Mouse (Mus musculus): Measurements from ENCODE around the gene Itgb8. TPM values are rescaled to one million over a fixed set of nuclear protein-coding genes. Genes with fewer than 3 reads are reported as not detected.

The Itgb8 gene
- total RNA-seq (2012; rRNA removed) (not detected in 2 replicates), total RNA-seq (2014; rRNA removed) (not detected in 2 replicates), polyA plus RNA-seq (2012; ENCODE audit: insufficient read length, low read depth) (not detected in 2 replicates)

GRCm38 (mm10) chr12:119238696-119239415, at the start of gene Itgb8:
Gene Itgb8, minus strand, starts transcription at chr12:119238802.
- Histone ChIP-seq H3K36me3 (replicated peaks in 1 of 2; ENCODE audit: control insufficient read depth in 1 of 2, insufficient read depth in 1 of 2, low read length in 1 of 2) (no peaks in the 10 kb centered on the region), H3K79me2 (replicated peaks; ENCODE audit: control insufficient read depth, extremely low read depth, insufficient read depth, poor library complexity, severe bottlenecking) (no peaks in the 10 kb centered on the region), H3K9me3 (replicated peaks; ENCODE audit: low read length) (peaks cover 3% of the 10 kb centered on the region), H3K27ac (ENCODE audit: insufficient read depth, low read depth) (no peak within 1 kb of the TSS), H3K4me1 (ENCODE audit: control insufficient read depth in 1 of 2, insufficient read depth in 2 of 2) (no peaks in the 10 kb centered on the region; a peak in 1 of 4 replicates), H3K4me3 (replicated peaks in 1 of 3; ENCODE audit: low read depth in 2 of 3, low read length in 2 of 3, poor library complexity in 1 of 3) (no peak within 1 kb of the TSS), H3K27me3 (replicated peaks) (no peaks in the 10 kb centered on the region), H3K9ac (ENCODE audit: insufficient read depth, low read depth) (no peak within 1 kb of the TSS), H3K4me2 (ENCODE audit: insufficient read depth, low read depth, poor library complexity, severe bottlenecking) (no peak within 1 kb of the TSS)
- dilution Hi-C loops (cut with MboI; ENCODE audit: extremely low pct_ligation_motif_present, extremely low pct_unique_long_range_greater_than_20kb, low sequenced_read_pairs) (no loop called here), in situ Hi-C loops (cut with MboI; ENCODE audit: low pct_ligation_motif_present, low pct_unique_long_range_greater_than_20kb, low sequenced_read_pairs) (no loop called here)
- DNase-seq (ENCODE audit: extremely low read depth), result no peak
- TF ChIP-seq KAT2A (IDR thresholded peaks at IDR 0.05; ENCODE audit: insufficient replicate concordance, low read length) (no peak), GABPA (IDR thresholded peaks at IDR 0.05; ENCODE audit: insufficient replicate concordance, low read depth, low read length) (no peak), JUND (conservative IDR thresholded peaks at IDR 0.05; ENCODE audit: low read depth, low read length) (no peak), SMC3 (IDR thresholded peaks at IDR 0.05; ENCODE audit: low read depth, low read length) (no peak), HCFC1 (IDR thresholded peaks at IDR 0.05; ENCODE audit: low read depth, low read length) (no peak), MXI1 (IDR thresholded peaks at IDR 0.05; ENCODE audit: low read depth, low read length) (no peak), NRF1 (IDR thresholded peaks at IDR 0.05; ENCODE audit: low read depth, low read length) (no peak), ZKSCAN1 (IDR thresholded peaks at IDR 0.05; ENCODE audit: borderline replicate concordance, low read depth, low read length) (no peak), NELFE (IDR thresholded peaks at IDR 0.05; ENCODE audit: low read depth, low read length) (no peak), EP300 (IDR thresholded peaks at IDR 0.05; ENCODE audit: low read length) (no peak), PAX5 (IDR thresholded peaks at IDR 0.05; ENCODE audit: low read length) (no peak), SIN3A (IDR thresholded peaks at IDR 0.05; ENCODE audit: low read length) (no peak), MAX (IDR thresholded peaks at IDR 0.05; ENCODE audit: low read length) (no peak), POLR2AphosphoS2 (IDR thresholded peaks at IDR 0.05; ENCODE audit: low read depth, low read length) (no peak)

- H3K4me3 ChIP-seq (replicated peaks in 1 of 3; ENCODE audit: low read depth in 2 of 3, low read length in 2 of 3, poor library complexity in 1 of 3), result no peak overlapping the region
- no peaks in the 10 kb centered on the region for H3K4me1 ChIP-seq (ENCODE audit: control insufficient read depth in 1 of 2, insufficient read depth in 2 of 2)
- no peak for DNase-seq (ENCODE audit: extremely low read depth)
- TF ChIP-seq CHD1 (IDR thresholded peaks at IDR 0.05; ENCODE audit: low read depth, low read length) (no peak), MAX (IDR thresholded peaks at IDR 0.05; ENCODE audit: low read length) (no peak)
- no peak overlapping the region for H3K4me2 ChIP-seq (ENCODE audit: insufficient read depth, low read depth, poor library complexity, severe bottlenecking)
- no peaks in the 10 kb centered on the region for H3K36me3 ChIP-seq (replicated peaks in 1 of 2; ENCODE audit: control insufficient read depth in 1 of 2, insufficient read depth in 1 of 2, low read length in 1 of 2)
- no peak overlapping the region for H3K9ac ChIP-seq (ENCODE audit: insufficient read depth, low read depth)
- dilution Hi-C loops (cut with MboI; ENCODE audit: extremely low pct_ligation_motif_present, extremely low pct_unique_long_range_greater_than_20kb, low sequenced_read_pairs) (no loop called here), in situ Hi-C loops (cut with MboI; ENCODE audit: low pct_ligation_motif_present, low pct_unique_long_range_greater_than_20kb, low sequenced_read_pairs) (no loop called here)
- no peaks in the 10 kb centered on the region for H3K79me2 ChIP-seq (replicated peaks; ENCODE audit: control insufficient read depth, extremely low read depth, insufficient read depth, poor library complexity, severe bottlenecking)
- H3K27me3 ChIP-seq (replicated peaks), result no peaks in the 10 kb centered on the region
- no peaks in the 10 kb centered on the region for H3K9me3 ChIP-seq (replicated peaks; ENCODE audit: low read length)
- H3K27ac ChIP-seq (ENCODE audit: insufficient read depth, low read depth), result no peak overlapping the region
Observed at GRCm38 (mm10) chr12:119276282-119276681, 37.7 kb upstream of the Itgb8 start.
